Mouse (Mus musculus) spleen, embryonic (tissue): ENCODE data around the gene Nfat5.

Source experiments
- CTCF ChIA-PET: fragments of 350-600 bp; sonication (Branson Sonifier 250); formaldehyde crosslinking; loops from one replicate; lab custom pipeline; 2022; lab: Charles Lee

Nfat5 gene

DNA sequence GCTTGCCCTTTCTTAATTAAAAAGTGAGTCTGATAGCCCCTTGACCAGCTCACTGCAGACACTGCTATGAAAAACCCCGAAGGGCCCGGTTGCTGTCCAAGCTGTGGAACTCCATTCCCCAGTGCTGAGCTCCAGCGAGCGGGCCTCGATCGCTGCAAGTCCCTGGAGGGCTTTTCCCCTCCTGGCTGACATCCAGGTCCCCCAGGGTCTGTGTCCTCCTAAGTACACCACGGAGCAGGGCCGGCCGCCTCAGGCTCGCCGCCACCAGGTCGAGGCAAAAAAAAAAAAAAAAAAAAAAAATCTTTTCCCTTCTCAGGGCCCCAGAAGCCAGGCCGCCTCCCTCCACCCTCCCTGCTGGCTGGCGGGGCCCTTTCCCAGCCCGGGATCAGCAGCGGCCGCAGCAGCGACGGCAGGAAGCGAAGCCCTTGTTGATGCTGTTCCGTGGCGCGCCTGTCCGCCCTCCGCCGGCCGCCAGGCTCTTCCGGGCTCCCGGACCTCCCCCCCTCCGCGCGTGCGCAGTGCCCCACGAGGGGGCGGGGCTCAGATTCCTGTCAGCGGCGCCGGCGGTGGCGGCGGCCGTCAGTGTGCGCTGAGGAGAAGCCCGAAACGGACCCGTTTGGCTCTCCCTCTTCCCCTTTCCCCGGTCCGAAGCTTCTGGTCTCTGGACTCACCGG is at the start of gene Nfat5:
Nfat5 (plus strand) TSS at position 543 of the 674 bp plus-strand sequence.
- CTCF ChIA-PET: interaction anchor here (0.7 kb wide), 1 partner anchor 77 kb away, joined by 6 read pairs; no protein-coding TSS in a partner anchor

DNA sequence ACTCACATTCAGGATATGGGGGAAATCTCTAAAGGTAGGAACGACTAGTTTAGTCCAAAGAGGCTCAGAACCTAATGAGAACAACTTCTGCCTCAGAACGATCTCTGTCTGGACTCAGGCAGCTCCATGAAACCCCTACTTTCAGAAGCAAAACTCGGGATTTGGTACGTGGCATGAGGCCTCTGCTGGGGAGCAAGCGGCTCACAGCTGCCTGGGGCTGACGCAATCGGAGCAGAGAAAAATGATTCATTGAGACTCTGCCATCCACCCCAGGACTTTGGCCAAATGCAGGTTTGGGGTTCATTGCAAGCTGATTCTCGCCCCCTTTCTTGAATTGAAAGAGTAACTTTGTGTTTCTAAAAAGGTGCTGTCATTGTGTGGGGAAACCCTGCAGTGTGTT is 49.1 kb upstream of the Nfat5 start:
- CTCF ChIA-PET: no interaction called here

DNA sequence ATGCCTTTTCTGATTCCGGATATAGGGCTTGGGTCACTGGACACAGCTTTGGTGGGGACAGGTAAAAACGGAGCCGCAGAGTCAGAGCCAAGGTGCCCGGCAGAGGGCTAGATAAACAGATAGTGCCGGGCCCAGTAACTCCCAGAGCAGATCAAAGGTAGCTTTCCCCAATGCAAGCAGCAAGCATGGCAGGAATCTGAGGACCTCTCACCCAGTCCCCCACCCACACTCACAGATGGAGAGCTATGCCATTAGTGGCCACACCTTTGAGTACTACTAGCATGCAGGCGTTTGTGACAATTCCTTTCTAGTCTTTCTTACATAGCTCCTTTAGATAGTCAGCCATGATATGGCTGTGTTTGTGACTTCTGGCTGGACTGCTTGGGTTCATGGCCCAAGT is 44.8 kb upstream of the Nfat5 start:
- CTCF ChIA-PET: no interaction called here

DNA sequence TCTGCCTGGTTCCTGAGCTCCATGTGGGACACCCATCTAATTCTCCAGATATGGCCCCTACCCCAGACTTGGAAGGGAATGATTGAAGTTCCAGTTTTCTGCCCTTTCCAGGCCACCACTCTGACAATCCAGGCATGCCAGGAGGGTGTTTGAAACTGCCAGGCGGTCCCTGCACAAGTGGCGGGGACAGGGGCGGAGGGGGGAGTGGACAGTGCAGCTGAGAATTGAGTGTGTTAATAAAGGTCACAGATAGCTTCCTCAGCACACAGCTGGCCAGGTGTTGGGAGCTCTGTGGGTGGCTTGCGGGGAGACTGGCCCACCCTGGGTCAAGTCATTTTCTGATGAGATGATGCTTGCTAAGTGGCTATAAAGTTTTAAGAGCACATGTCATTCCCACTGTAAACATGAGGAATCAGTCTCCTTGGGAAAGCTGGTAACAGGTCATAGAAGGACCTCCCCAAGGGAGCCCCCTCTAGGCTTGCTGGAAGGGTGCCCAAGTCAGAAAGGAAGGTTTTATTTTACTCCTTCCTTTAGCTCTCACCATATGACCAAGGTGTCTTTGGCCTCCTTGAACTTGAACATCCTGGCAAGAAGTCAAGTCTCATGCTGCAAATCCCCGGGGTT is 41.7 kb upstream of the Nfat5 start:
- CTCF ChIA-PET: interaction anchor here (0.8 kb wide), 1 partner anchor 69 kb away, joined by 3 read pairs; no protein-coding TSS in a partner anchor

DNA sequence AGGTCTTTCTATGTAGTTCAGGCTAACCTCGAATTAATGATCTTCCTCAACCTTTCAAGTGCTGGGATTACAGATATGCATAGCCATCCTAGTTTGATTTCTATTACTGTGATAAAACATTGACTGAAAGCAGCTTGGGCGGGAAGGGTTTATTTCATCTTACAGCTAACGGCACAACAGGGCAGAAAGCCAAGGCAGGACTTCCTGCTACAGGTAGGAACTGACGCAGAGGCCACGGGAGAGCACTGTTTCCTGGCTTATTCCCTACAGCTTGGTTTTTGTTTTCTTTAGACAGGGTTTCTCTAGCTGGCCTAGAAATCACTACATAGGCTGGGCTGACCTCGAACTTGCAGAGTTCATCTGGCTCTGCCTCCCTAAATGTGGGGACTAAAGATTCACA is 40.1 kb upstream of the Nfat5 start:
- CTCF ChIA-PET: interaction anchor here (0.6 kb wide), 1 partner anchor 128 kb away, joined by 4 read pairs; no protein-coding TSS in a partner anchor

DNA sequence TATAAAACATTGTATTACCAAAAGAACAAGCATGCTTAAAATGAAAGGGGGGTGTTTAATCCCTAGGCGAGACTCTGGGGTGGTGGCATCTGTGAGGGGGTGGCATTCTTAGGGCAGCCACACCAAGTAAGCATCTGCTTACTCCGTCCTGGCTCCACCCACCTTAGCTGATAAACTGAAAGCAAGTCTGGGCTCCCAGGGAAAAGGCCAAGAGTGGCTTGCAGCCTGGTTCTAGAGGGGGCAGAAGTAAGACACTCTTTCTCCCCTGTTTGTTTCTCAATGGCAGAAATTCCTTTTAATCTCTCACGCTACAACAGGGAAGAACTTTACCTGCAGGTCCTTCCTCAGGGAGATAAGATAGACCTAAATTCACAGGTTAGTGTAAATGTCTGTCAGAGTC is 38.9 kb upstream of the Nfat5 start:
- CTCF ChIA-PET: no interaction called here

DNA sequence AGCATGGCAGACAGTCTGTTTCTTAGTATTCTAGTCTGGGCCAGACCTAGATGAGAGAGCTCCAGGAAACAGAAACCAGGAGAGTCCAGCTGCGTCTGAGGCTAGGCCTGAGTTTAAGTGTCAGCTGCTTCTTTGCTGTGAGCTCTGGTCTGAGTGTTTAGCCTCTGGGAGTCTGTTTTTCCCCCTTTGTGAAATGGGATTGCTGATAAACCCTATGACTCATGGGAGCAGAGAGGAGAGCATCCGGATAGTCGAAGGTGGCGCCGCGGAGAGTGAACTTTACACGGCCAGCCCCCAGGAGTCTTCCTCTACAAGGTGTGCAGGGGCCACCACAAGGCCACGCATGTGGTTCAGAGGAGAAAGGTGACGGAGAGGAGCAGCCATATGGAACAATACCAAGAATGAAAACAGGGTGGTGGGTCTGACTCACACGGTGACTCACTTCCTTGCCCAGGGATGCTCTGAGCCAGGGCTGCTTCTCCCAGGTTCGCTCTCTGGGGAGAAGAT is 38.3 kb upstream of the Nfat5 start:
- CTCF ChIA-PET: no interaction called here

DNA sequence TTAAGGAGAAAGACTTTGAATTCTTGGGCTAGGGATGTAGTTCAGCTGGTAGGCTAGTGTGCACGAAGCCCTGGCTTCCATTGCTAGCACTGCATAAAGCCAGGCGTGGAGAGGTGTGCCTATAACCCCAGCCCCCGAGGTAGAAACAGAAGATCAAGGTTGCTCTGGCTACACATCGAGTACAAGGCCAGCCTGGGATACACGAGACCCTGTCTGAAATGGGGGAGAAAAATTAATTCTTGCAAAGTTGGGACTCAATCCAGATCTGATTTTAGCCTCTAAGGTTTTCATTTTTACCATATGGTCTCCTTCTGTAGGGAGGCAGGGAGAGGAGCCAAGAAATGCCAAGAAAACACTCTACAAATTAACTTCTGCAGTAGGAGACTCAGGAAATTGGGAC is 36.0 kb upstream of the Nfat5 start:
- CTCF ChIA-PET: no interaction called here

DNA sequence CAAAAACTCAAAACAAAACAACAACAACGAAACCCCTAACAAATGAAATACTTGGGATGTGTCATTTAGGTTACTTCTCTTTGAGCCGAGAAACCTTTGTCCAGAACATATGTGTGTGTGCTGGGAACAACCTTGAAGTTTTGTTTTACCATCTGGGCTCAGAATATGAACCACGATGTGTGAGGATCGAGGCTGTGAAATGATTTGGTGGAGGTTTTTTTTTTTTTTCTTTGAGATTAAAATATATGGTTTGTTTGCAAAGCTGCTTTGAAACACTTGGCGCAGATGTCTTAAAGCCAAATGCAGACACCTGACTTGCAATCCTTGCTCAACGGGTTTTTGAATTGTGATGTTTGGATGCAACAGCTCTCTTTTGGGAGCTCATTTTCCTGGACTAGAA is 33.1 kb upstream of the Nfat5 start:
- CTCF ChIA-PET: no interaction called here

DNA sequence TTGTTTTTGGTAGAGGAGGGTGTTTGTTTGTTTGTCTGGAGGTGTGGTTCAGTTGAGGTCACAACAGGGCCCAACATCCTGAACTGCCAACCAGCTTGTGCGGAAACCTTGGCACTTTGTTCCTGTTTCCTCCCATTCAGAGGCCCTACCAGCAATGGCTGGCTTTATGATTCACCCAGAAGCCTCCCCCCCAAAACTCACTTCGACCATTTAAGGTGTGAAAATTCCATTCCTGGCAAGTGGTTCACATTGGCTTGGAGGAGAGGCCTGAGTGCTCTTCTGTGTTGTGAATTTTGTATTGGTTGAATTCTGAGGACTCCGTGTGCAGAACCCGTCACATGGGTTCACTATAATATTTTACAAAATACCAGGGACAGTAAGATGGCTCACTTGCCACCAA is 32.1 kb upstream of the Nfat5 start:
- CTCF ChIA-PET: no interaction called here

DNA sequence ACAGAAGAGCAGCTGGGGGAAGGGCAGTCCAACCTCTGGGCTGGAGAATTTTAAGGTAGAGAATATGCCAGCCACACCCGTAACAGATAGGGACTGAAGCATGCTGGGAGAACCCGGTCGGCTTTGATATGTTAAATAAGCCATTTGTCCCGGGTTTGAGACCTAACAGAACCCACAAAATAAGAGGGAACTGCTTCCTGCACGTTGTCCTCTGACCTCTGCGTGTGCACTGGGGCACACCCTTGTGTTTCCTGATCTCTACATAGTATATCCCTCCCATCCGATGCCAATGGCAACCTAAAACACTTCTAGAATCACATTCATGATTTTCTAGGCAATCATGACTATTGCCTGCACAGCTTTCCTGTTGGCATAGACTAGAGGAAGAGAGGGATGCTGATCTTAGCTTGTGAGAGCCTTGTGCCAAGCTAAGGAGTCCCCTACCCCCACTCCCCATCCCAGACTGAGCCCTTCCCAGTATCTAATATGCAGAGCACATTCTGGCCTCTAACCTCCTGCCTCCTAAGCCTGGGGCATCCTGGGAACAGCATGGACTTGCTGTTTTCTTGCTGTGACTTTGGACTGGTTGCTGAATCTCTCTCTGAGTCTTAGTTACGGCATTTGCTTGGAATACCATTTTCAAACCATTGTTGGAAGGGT is 31.1 kb upstream of the Nfat5 start:
- CTCF ChIA-PET: no interaction called here

DNA sequence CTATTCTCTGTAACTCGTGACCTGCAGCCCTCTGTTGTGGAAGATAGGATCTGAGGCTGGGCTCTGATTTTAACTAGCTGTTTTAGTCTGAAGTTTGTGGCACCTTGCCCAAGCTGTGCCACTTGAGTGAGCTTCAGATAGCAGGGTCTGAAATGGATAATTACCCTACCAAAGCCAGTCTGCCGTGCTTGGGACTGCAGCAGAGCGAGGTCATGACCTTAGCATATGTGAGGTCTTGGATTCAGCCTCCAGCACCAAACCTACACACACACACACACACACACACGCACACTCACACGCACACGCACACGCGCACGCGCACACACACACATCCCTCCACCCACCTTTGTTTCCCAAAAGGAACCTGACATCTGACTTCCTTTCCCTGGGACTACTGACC is 27.5 kb upstream of the Nfat5 start:
- CTCF ChIA-PET: no interaction called here

DNA sequence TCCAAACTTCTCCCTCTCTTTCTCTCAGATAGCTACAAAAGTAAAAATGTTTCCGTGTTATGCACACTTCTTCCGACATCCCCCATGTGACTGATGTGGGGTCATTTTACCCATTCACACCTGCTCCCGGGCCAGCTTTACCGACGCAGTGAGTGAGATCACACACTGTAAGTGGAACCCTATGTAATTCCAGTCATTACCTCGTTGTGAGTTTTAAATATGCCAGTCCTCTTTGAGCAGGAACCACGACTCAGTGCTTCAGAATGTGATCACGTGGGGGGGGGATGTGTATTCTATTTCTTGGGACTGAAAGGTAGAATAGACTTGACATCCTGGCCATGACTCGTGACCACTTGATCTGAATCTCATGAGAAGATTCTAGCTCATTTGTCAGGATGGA is 24.8 kb upstream of the Nfat5 start:
- CTCF ChIA-PET: no interaction called here

DNA sequence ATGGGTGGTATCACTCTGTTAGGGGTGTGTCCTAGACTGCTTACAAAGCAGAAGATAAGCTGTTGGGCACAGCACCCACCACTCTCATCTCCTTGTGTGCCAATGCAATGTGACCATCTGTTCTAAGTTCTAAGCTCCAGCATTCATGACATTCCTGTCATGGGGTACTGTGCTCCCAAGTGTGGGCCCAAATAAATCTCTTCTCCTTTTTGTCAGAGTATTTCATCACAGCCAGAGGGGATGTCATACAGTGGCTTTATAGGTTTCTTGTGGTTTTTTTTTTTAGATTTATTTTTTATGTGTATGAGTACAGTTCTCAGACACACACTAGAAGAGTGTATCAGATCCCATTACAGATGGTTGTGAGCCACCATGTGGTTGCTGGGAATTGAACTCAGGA is 24.1 kb upstream of the Nfat5 start:
- CTCF ChIA-PET: no interaction called here

DNA sequence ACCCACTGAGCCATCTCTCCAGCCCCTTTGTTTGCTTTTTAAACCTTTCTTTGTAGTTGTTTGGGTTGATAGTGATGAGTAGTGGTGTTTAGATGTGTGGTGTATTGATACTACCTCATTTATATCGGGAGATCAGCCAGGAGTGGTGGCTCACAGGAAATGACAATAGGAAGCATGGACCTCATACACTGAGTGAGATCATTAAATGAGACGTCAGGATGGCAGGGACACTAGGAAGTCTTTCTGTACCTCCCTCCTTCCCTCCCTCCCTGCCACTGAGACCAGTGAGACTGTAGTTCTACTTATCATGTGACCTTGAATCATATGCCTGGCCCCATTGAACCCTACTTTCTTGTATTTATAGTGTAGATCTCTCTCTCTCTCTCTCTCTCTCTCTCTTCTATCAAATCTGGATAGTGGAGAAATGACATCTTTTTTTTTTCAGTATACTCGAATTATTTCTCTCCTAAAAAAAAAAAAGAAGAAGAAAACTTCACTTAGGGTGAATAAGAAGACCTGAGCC is 23.6 kb upstream of the Nfat5 start:
- CTCF ChIA-PET: no interaction called here

DNA sequence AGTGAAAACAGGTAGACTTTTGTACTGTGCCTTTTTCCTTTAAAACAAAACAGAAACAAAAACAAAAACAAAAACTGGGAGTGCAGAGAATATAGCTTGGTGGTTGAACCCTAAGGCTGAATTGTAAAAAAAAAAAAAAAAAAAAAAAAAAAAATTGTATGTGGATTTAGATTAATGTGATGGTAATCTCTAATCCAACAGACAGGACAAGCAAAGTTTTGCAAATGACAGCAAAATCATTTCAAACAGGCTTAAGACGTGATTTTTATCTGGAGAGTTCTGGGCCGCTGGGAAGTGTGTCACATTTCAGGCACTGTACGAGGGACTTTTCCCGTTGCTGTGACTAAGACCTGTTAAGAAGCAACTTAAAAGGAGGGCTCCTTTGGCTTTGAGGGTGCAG is 23.0 kb upstream of the Nfat5 start:
- CTCF ChIA-PET: no interaction called here

DNA sequence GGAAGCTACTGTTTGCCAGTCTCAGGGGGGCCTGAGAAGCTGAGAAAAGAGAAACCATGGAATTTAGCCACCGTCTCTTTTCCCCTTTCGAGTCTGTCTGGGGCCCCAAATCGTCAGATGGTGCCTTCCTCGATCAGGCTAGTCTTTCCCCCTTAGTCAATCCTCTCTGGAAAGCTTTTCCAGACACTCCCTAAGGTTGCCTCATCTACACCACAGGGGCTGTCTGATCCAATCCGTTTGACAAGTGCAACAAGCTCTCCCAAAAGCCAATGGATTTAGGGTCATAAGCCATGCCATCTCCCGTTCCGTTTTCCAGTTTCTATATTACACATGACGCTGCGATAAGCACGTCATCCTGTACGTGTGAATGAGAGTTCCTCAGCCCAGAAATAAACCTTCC is 22.5 kb upstream of the Nfat5 start:
- CTCF ChIA-PET: interaction anchor here (0.5 kb wide), 1 partner anchor 122 kb away, joined by 3 read pairs; no protein-coding TSS in a partner anchor

DNA sequence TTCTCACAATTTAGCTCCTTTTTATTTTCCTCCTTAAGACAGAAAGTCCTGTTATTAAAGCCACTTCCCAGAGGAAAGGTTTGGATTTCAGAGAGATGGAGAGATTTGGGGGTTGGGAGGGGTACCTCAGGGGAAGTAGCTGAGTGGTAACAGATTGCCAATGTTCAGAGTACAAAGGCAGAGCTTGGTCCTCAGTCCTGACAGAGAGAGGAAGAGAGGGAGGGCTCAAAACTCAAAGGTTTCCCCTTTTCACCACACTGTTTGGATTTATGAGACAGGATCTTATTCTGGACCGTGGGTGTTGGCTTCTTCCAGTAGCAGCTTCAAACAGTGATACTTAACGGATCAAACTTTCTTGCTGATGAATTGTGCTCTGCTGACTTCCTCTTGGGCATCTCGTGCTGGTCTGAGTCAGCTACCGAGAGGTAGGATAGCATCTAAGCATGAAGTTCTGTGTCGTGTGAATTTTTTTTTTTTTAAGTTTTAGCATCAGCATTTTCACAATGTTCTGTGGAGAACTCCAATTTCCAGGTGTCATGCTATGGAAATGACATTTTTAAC is 15.9 kb upstream of the Nfat5 start:
- CTCF ChIA-PET: interaction anchor here (0.6 kb wide), 1 partner anchor 43 kb away, joined by 17 read pairs; no protein-coding TSS in a partner anchor

DNA sequence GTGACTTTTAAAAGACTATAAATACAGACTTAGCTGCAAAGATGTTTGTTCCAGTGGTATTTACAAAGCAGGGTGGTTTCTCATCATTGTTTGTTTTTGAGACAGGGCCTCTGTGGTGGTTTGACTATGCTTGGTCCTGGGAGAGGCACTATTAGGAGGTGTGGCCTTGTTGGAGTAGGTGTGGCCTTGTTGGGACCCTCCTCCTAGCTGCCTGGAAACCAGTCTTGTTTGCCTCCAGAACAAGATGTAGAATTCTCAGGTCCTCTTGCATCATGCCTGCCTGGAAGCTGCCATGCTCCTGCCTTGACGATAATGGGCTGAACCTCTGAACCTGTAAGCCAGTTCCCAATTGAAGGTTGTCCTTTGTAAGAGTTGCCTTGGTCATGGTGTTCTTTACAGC is 14.7 kb upstream of the Nfat5 start:
- CTCF ChIA-PET: no interaction called here

DNA sequence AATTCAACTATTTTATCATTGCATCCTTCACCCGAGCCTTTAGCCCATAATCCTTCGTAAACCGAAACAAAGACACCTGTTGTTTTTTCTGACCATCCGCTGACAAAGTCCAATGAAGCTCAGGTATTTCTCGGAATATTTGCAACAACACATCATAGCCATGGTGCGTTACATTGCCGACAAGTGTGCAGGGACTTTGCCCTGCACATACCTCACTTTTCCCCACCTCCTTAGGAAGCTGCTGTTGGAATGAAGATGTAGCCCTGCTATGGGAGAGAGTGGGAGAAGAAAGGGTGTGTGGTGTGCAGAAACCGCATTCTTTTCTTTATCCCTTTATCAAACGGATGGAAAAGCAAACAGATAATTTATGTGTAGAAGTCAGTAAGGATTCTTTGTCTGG is 6.6 kb upstream of the Nfat5 start:
- CTCF ChIA-PET: no interaction called here

DNA sequence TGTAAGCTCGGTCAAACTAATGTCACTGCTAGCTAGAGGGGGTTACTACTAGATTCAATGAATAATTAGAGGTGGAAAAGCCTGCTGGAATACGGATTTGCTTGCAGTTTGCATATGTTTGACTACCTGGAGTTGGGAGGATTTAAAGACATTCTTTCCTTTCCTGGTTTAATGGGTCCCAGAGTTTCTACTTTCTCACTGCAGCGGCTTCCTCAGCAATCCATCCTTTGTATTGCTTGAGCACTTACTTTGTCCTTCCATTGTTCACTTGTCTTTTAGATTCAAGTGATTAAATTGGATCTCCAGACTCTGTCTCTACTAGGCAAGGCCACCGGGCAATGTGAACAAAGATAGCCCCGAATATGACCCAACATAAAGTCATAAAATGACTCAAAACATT is 5.7 kb upstream of the Nfat5 start:
- CTCF ChIA-PET: no interaction called here

DNA sequence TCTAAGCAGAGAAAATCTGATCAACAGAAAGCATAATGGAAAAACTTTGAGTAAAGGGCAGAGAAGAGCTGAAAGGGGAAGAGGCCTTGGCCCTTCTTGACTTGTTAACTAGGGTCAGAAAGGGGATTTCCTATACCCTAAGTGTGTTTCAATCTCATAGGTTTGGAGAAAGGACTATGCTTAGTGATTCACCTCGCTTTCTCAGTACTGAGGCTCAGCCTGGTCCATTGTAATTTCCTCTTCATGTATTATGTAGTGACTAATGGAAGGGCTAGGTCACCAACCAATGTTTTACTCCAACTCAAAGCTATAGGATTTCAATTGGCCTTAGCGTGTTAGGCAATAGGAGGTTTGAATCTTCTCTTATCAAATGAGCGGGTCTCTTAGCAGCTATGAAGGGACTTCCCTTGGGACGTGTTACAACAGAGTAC is 2.1 kb upstream of the Nfat5 start:
- CTCF ChIA-PET: interaction anchor here (0.7 kb wide), 2 partner anchors 17 to 34 kb away, joined by 3 read pairs; no protein-coding TSS in a partner anchor
